Mouse (Mus musculus): ENCODE measurements at regions not wholly inside any gene's neighbourhood (a gene's known extent, or its start where the extent isn't known, plus 50 kb on each side); places are given as distances from the start of the nearest gene placed in this dataset.

DNA sequence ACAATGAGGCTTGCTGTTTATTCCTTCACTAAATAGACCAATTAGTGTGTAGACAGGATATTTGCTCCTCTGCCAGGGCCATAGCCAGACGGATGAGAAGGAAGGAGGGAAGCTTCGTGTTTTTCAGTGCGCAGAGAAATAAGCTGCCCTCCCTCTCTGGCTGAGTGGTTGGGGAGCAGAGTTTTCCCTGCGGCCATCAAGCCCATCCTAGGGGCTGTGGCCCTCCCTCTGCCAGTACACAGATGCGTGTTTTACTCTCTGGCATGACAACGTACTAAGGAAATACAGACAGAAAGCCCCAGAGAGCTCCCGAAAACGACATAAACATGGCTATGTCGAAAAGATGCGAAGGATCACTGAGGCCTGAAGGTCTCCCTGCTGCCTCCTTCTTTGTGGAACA, 65.2 kb downstream of the Emx2 start:
- no peak for TF ChIP-seq HCFC1 (IDR thresholded peaks at IDR 0.05; ENCODE audit: borderline replicate concordance, insufficient read depth, low read length)
- TF ChIP-seq MAFK (IDR thresholded peaks at IDR 0.05; ENCODE audit: insufficient read depth, low read depth, low read length), result no peak
- TF ChIP-seq CHD2 (IDR thresholded peaks at IDR 0.05; ENCODE audit: low read depth, low read length), result no peak
